Mouse (Mus musculus) liver, embryonic 14.5 days (tissue): ENCODE results near the gene Fam129a.

Experiments used
- CTCF ChIP-seq: IDR thresholded peaks from 2 replicates; pipeline ENCODE4 v1.5.1; 2016; ENCODE audit warnings: antibody characterized with exemption, low read depth, control low read depth
- EP300 ChIP-seq: IDR thresholded peaks from 2 replicates; pipeline ENCODE4 v1.6.1; 2016; ENCODE audit warnings: antibody characterized with exemption, low read depth

DNA sequence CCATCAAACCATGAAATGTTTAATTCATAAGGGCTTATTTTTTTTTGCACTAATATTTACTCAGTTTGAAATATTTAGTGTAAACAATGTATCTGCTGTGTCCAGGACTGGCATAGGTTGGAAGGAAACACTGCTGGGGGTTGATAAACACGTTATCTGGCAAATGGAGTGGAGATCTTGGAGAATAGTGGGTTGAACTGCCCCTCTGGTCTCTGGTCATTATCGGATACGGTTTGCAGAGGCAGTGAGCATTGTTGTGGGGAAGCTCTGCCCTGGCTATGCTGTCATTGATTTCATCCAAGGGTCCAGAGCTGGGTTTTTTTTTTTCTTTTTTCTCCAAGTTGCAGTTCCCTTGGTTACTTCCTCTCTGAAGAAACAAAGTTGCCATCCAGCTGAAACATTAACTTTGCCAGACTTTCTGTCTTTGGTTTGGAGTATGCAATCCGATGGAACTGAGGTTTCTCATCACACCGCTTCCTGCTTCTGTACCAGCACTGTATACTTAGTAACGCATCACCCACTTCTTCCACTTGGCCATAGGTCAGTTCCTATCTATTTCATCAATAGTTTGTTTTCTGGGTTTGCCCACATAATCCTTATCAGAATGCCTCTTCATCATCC lies 26.8 kb downstream of the Fam129a start:
- TF ChIP-seq CTCF (no peak), EP300 (0 out of 2 replicates have a peak, but pooled peaks have one; percentile 16)
